Mouse (Mus musculus) embryonic fibroblast, embryonic 13.5 days (primary cell): ENCODE results near the gene Ddn.

ENCODE experiments used
- CTCF ChIP-seq: IDR thresholded peaks from 2 replicates; pipeline ENCODE4 v1.5.1; 2011; ENCODE audit warnings: mild to moderate bottlenecking, control low read depth, low read length, moderate library complexity, borderline replicate concordance; ENCODE audit not compliant: insufficient read depth
- POLR2A ChIP-seq: IDR thresholded peaks from 2 replicates; pipeline ENCODE4 v1.6.1; 2011; ENCODE audit warnings: low read depth, mild to moderate bottlenecking, control low read depth, low read length, moderate library complexity

GRCm38 (mm10) chr15:98849165-98849564, 39.9 kb upstream of the Ddn start:
- no peak for TF ChIP-seq POLR2A
- TF ChIP-seq CTCF: no peak
